Mouse (Mus musculus) MEL (cell line): ENCODE data around the gene Abcc3. TPM values are rescaled to one million over a fixed set of nuclear protein-coding genes. Genes with fewer than 3 reads are reported as not detected.

ENCODE experiments used
- DNase-seq: peaks from one replicate; pipeline ENCODE4 v3.0.0; 2011; ENCODE audit warnings: low read depth, low spot score
- H3K27ac ChIP-seq: 2 replicates; pipeline ENCODE4 v1.5.1; 2012; ENCODE audit warnings: low read depth, mild to moderate bottlenecking, control low read depth, low read length, moderate library complexity; ENCODE audit not compliant: control insufficient read depth
- H3K27me3 ChIP-seq, 2 experiments: fragments of 150-350 bp in 1 of 2; sonication (generic) in 1 of 2; 2 replicates each; pipeline ENCODE4 v1.6.1; 2012; ENCODE audit warnings: low read length in 2 of 2, mild to moderate bottlenecking in 2 of 2, improper control_type of control experiment in 1 of 2, moderate library complexity in 1 of 2; ENCODE audit not compliant: insufficient read depth in 2 of 2, control insufficient read depth in 1 of 2
- H3K36me3 ChIP-seq, 2 experiments: 2 replicates each; pipeline ENCODE4 v1.6.1; 2012 to 2014; ENCODE audit warnings: low read length in 2 of 2, improper control_type of control experiment in 1 of 2, inconsistent platforms in 1 of 2, mild to moderate bottlenecking in 1 of 2; ENCODE audit not compliant: insufficient read depth in 2 of 2, control insufficient read depth in 1 of 2
- H3K4me1 ChIP-seq, 2 experiments: fragments of 150-350 bp in 1 of 2; sonication (generic) in 1 of 2; 2 replicates each; pipeline ENCODE4 v1.6.1; 2012; ENCODE audit warnings: low read length in 2 of 2, improper control_type of control experiment in 1 of 2, mild to moderate bottlenecking in 1 of 2; ENCODE audit not compliant: insufficient read depth in 2 of 2, control insufficient read depth in 1 of 2
- H3K4me3 ChIP-seq, 2 experiments: fragments of 150-350 bp in 1 of 2; sonication (generic) in 1 of 2; 2 replicates each; pipeline ENCODE4 v1.5.1; 2012; ENCODE audit warnings: low read depth in 2 of 2, low read length in 2 of 2, mild to moderate bottlenecking in 2 of 2, moderate library complexity in 2 of 2, control low read depth in 1 of 2, improper control_type of control experiment in 1 of 2; ENCODE audit not compliant: control insufficient read depth in 1 of 2, insufficient read depth in 1 of 2
- H3K79me2 ChIP-seq: 2 replicates; pipeline ENCODE4 v1.6.1; 2012; ENCODE audit warnings: mild to moderate bottlenecking, low read length, moderate library complexity; ENCODE audit not compliant: control insufficient read depth, poor library complexity, insufficient read depth
- H3K9ac ChIP-seq: 2 replicates; pipeline ENCODE4 v1.6.1; 2012; ENCODE audit warnings: low read depth, mild to moderate bottlenecking, control low read depth, low read length, moderate library complexity; ENCODE audit not compliant: control insufficient read depth, poor library complexity, severe bottlenecking
- H3K9me3 ChIP-seq: fragments of 150-350 bp; sonication (generic); replicated peaks from 2 replicates; pipeline ENCODE4 v1.6.1; 2012; ENCODE audit warnings: mild to moderate bottlenecking, low read length, improper control_type of control experiment, moderate library complexity; ENCODE audit not compliant: insufficient read depth
- CHD1 ChIP-seq: IDR thresholded peaks from 2 replicates; pipeline ENCODE4 v1.6.1; 2012; ENCODE audit warnings: low read depth, mild to moderate bottlenecking, inconsistent platforms, low read length, improper control_type of control experiment
- CHD2 ChIP-seq: IDR thresholded peaks from 2 replicates; pipeline ENCODE4 v1.6.1; 2011; ENCODE audit warnings: low read length, improper control_type of control experiment
- CTCF ChIP-seq, 3 experiments: IDR thresholded peaks in 2 of 3; conservative IDR thresholded peaks in 1 of 3; 2 replicates each; pipeline ENCODE4 v1.5.1; 2011 to 2012; ENCODE audit warnings: low read length in 3 of 3, low read depth in 2 of 3, mild to moderate bottlenecking in 2 of 3, improper control_type of control experiment in 1 of 3, inconsistent platforms in 1 of 3, mixed read lengths in 1 of 3, moderate library complexity in 1 of 3; ENCODE audit not compliant: control insufficient read depth in 1 of 3, insufficient read depth in 1 of 3, poor library complexity in 1 of 3, severe bottlenecking in 1 of 3
- E2F4 ChIP-seq: IDR thresholded peaks from 2 replicates; pipeline ENCODE4 v1.6.1; 2011; ENCODE audit warnings: low read depth, low read length, improper control_type of control experiment, borderline replicate concordance
- ELF1 ChIP-seq: IDR thresholded peaks from 2 replicates; pipeline ENCODE4 v1.6.1; 2014; ENCODE audit warnings: low read depth, mild to moderate bottlenecking, inconsistent platforms, low read length, improper control_type of control experiment, moderate library complexity
- EP300 ChIP-seq, 2 experiments: IDR thresholded peaks; 2 replicates each; pipeline ENCODE4 v1.6.1; 2011; ENCODE audit warnings: improper control_type of control experiment in 2 of 2, low read length in 2 of 2, low read depth in 1 of 2, mild to moderate bottlenecking in 1 of 2
- ETS1 ChIP-seq: IDR thresholded peaks from 2 replicates; pipeline ENCODE4 v1.6.1; 2012; ENCODE audit warnings: low read depth, mild to moderate bottlenecking, inconsistent platforms, low read length, improper control_type of control experiment, moderate library complexity
- GABPA ChIP-seq: IDR thresholded peaks from 2 replicates; pipeline ENCODE4 v1.6.1; 2012; ENCODE audit warnings: low read depth, mild to moderate bottlenecking, inconsistent platforms, low read length, improper control_type of control experiment, moderate library complexity
- GATA1 ChIP-seq: IDR thresholded peaks from 2 replicates; pipeline ENCODE4 v1.6.1; 2011; ENCODE audit warnings: low read depth, low read length, improper control_type of control experiment
- HCFC1 ChIP-seq: IDR thresholded peaks from 2 replicates; pipeline ENCODE4 v1.6.1; 2012; ENCODE audit warnings: low read depth, mild to moderate bottlenecking, inconsistent platforms, low read length, improper control_type of control experiment, moderate library complexity
- KAT2A ChIP-seq: conservative IDR thresholded peaks from 2 replicates; pipeline ENCODE4 v1.6.1; 2012; ENCODE audit warnings: low read depth, low read length, improper control_type of control experiment, inconsistent platforms
- MAFK ChIP-seq: IDR thresholded peaks from 2 replicates; pipeline ENCODE4 v1.6.1; 2011; ENCODE audit warnings: low read depth, mild to moderate bottlenecking, low read length, improper control_type of control experiment, borderline replicate concordance
- MEF2A ChIP-seq: IDR thresholded peaks from 2 replicates; pipeline ENCODE4 v1.6.1; 2014; ENCODE audit warnings: low read depth, mild to moderate bottlenecking, inconsistent platforms, low read length, improper control_type of control experiment; ENCODE audit not compliant: poor library complexity, insufficient replicate concordance, severe bottlenecking; ENCODE audit errors: extremely low read depth
- MYB ChIP-seq: IDR thresholded peaks from 2 replicates; pipeline ENCODE4 v1.6.1; 2011; ENCODE audit warnings: mild to moderate bottlenecking, low read depth, low read length, improper control_type of control experiment
- NRF1 ChIP-seq: IDR thresholded peaks from 2 replicates; pipeline ENCODE4 v1.6.1; 2014; ENCODE audit warnings: low read depth, mild to moderate bottlenecking, inconsistent platforms, low read length, improper control_type of control experiment, moderate library complexity; ENCODE audit not compliant: poor library complexity, insufficient read depth, severe bottlenecking
- POLR2A ChIP-seq, 2 experiments: IDR thresholded peaks; 2 replicates each; pipeline ENCODE4 v1.6.1; 2011 to 2012; ENCODE audit warnings: low read length in 2 of 2, mild to moderate bottlenecking in 2 of 2, control low read depth in 1 of 2, improper control_type of control experiment in 1 of 2, low read depth in 1 of 2, moderate library complexity in 1 of 2; ENCODE audit not compliant: control insufficient read depth in 1 of 2, insufficient read depth in 1 of 2, poor library complexity in 1 of 2
- POLR2AphosphoS5 ChIP-seq: IDR thresholded peaks from 2 replicates; pipeline ENCODE4 v1.6.1; 2012; ENCODE audit warnings: low read depth, borderline replicate concordance, mild to moderate bottlenecking, inconsistent platforms, low read length, moderate library complexity, mixed read lengths
- RAD21 ChIP-seq: IDR thresholded peaks from 2 replicates; pipeline ENCODE4 v1.6.1; 2011; ENCODE audit warnings: mild to moderate bottlenecking, low read depth, low read length, improper control_type of control experiment
- RCOR1 ChIP-seq: IDR thresholded peaks from 2 replicates; pipeline ENCODE4 v1.6.1; 2012; ENCODE audit warnings: low read depth, mild to moderate bottlenecking, inconsistent platforms, low read length, improper control_type of control experiment
- SIN3A ChIP-seq: IDR thresholded peaks from 2 replicates; pipeline ENCODE4 v1.6.1; 2012; ENCODE audit warnings: low read length, improper control_type of control experiment, inconsistent platforms
- TAL1 ChIP-seq: IDR thresholded peaks from 2 replicates; pipeline ENCODE4 v1.6.1; 2012; ENCODE audit warnings: mild to moderate bottlenecking, inconsistent platforms, low read length, moderate library complexity, mixed read lengths
- TBP ChIP-seq: IDR thresholded peaks from 2 replicates; pipeline ENCODE4 v1.8.0; 2011; ENCODE audit warnings: low read depth, low read length, improper control_type of control experiment
- USF1 ChIP-seq: IDR thresholded peaks from 2 replicates; pipeline ENCODE4 v1.6.1; 2014; ENCODE audit warnings: low read depth, mild to moderate bottlenecking, inconsistent platforms, low read length, improper control_type of control experiment, moderate library complexity
- USF2 ChIP-seq, 2 experiments: IDR thresholded peaks; 2 replicates each; pipeline ENCODE4 v1.6.1; 2011 to 2012; ENCODE audit warnings: improper control_type of control experiment in 2 of 2, low read length in 2 of 2, borderline replicate concordance in 1 of 2, inconsistent platforms in 1 of 2, low read depth in 1 of 2, mild to moderate bottlenecking in 1 of 2; ENCODE audit not compliant: insufficient read depth in 1 of 2
- ZMIZ1 ChIP-seq: IDR thresholded peaks from 2 replicates; pipeline ENCODE4 v1.6.1; 2012; ENCODE audit warnings: low read depth, mild to moderate bottlenecking, inconsistent platforms, low read length, improper control_type of control experiment, moderate library complexity
- ZNF384 ChIP-seq: IDR thresholded peaks from 2 replicates; pipeline ENCODE4 v1.6.1; 2012; ENCODE audit warnings: low read depth, mild to moderate bottlenecking, inconsistent platforms, low read length, improper control_type of control experiment
- polyA plus RNA-seq, 2 experiments: library from polyadenylated mRNA; stranded (reverse) in 1 of 2; unstranded in 1 of 2; fragments of >175 nt in 1 of 2; fragments of >200 nt in 1 of 2; gene quantifications; 2 replicates each; pipeline versions ENCODE4 v1.2.1 to v1.2.4; 2012; ENCODE audit warnings: low replicate concordance in 2 of 2, low read depth in 1 of 2; ENCODE audit not compliant: insufficient read length in 2 of 2, insufficient read depth in 1 of 2, missing spikeins in 1 of 2
- total RNA-seq: library from RNA; depleted of rRNA; stranded (reverse); fragments of 300-350 nt; gene quantifications from 2 replicates; pipeline ENCODE4 v1.2.3, GENCODE M21; 2012

Gene Abcc3
- total and polyA plus RNA-seq, 3 experiments, result 0.27 to 0.29 TPM; not detected in 1

GRCm38 (mm10) chr11:94412562-94412961, 19.8 kb upstream of the Abcc3 start:
- no peak for TF ChIP-seq ZMIZ1
- TF ChIP-seq USF2 (IDR thresholded peaks at IDR 0.05; ENCODE audit: borderline replicate concordance in 1 of 2, insufficient read depth in 1 of 2, low read depth in 1 of 2, low read length in 2 of 2), result no peak
- no peak for TF ChIP-seq E2F4
- TF ChIP-seq RAD21, result no peak
- TF ChIP-seq USF1, result no peak
- no peak for TF ChIP-seq HCFC1
- no peak for TF ChIP-seq SIN3A
- no peak for TF ChIP-seq POLR2AphosphoS5
- TF ChIP-seq RCOR1, result no peak
- TF ChIP-seq MEF2A, result no peak
- no peak for TF ChIP-seq NRF1
- no peak for TF ChIP-seq ETS1
- no peak for TF ChIP-seq ZNF384
- Histone ChIP-seq H3K4me3 (no peak overlapping the region), H3K27ac (no peak overlapping the region), H3K27me3 (peaks cover 2 to 4% of the 10 kb centered on the region in 2 experiments; a peak in 2 of 4 replicates), H3K9ac (no peak overlapping the region), H3K36me3 (no peaks in the 10 kb centered on the region), H3K79me2 (no peaks in the 10 kb centered on the region), H3K9me3 (no peaks in the 10 kb centered on the region), H3K4me1 (no peaks in the 10 kb centered on the region)
- DNase-seq, result no peak

DNA sequence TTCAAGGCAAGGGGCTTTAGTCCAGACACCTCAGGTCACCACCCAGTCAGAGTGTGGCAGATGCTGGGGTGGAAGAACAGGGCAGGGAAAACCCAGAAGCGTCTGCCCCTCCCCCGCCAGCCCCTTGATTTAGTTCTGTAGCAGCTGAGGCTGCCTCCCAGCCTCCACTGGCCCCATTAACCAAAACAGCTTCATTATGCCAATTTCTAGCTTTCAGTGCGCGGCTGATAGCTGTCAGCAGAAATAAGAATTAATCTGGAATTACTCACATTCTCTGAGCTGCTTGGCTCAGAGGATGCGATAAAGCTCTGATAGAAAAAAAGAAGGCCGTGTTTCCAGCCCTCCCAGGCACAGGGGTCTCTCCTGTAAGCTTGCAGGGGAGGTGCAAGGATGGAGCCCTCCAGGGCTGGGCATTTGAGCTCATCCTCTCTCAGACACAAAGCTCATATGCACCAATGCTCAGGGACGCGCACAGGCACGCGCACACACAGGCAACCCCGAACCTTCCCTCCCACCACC, 15.1 kb upstream of the Abcc3 start:
- Histone ChIP-seq H3K4me3 (no peak overlapping the region), H3K9me3 (no peaks in the 10 kb centered on the region), H3K27ac (no peak overlapping the region), H3K27me3 (peaks cover 0 to 4% of the 10 kb centered on the region in 2 experiments; a peak in 1 of 4 replicates), H3K36me3 (no peaks in the 10 kb centered on the region), H3K9ac (no peak overlapping the region), H3K4me1 (no peaks in the 10 kb centered on the region), H3K79me2 (no peaks in the 10 kb centered on the region)
- no peak for DNase-seq
- TF ChIP-seq MYB (no peak), CTCF (IDR thresholded peaks at IDR 0.05 in 2 of 3, conservative IDR thresholded peaks at IDR 0.05 in 1 of 3; ENCODE audit: control insufficient read depth in 1 of 3, insufficient read depth in 1 of 3, low read depth in 2 of 3, low read length in 3 of 3, poor library complexity in 1 of 3, severe bottlenecking in 1 of 3) (no peak), POLR2A (IDR thresholded peaks at IDR 0.05; ENCODE audit: control insufficient read depth in 1 of 2, insufficient read depth in 1 of 2, low read depth in 1 of 2, low read length in 2 of 2, poor library complexity in 1 of 2) (no peak), GATA1 (no peak), POLR2AphosphoS5 (no peak), SIN3A (no peak), CHD1 (no peak), ZNF384 (no peak), TBP (no peak), TAL1 (no peak), USF2 (IDR thresholded peaks at IDR 0.05; ENCODE audit: borderline replicate concordance in 1 of 2, insufficient read depth in 1 of 2, low read depth in 1 of 2, low read length in 2 of 2) (no peak), GABPA (no peak), EP300 (IDR thresholded peaks at IDR 0.05; ENCODE audit: low read depth in 1 of 2, low read length in 2 of 2) (no peak), KAT2A (no peak), E2F4 (no peak), RAD21 (no peak), MAFK (no peak), ZMIZ1 (no peak), ELF1 (no peak), CHD2 (no peak)
